Mouse (Mus musculus) ES-Bruce4 (cell line): ENCODE data around the gene Slc9a2. TPM values are rescaled to one million over a fixed set of nuclear protein-coding genes. Genes with fewer than 3 reads are reported as not detected.
"Not testable (repeated sequence)": the region's sequence is repeated elsewhere in the genome, so short reads cannot be mapped to it uniquely, and the experiment has no call there.

Source experiments
- H3K27ac ChIP-seq: 2 replicates; pipeline ENCODE4 v1.5.1; 2012; ENCODE audit warnings: low read length, inconsistent platforms; ENCODE audit not compliant: insufficient read depth
- H3K27me3 ChIP-seq: 2 replicates; pipeline ENCODE4 v1.6.1; 2012; ENCODE audit warnings: mild to moderate bottlenecking, low read length, inconsistent platforms; ENCODE audit not compliant: control insufficient read depth, poor library complexity, insufficient read depth, severe bottlenecking
- H3K36me3 ChIP-seq: 2 replicates; pipeline ENCODE4 v1.6.1; 2012; ENCODE audit warnings: inconsistent platforms, mild to moderate bottlenecking, low read length, moderate library complexity; ENCODE audit not compliant: control insufficient read depth, poor library complexity, insufficient read depth, severe bottlenecking
- H3K4me1 ChIP-seq: one replicate; pipeline ENCODE4 v1.8.1; 2011; ENCODE audit warnings: low read length; ENCODE audit not compliant: control insufficient read depth, insufficient read depth
- H3K4me3 ChIP-seq: 2 replicates; pipeline ENCODE4 v1.5.1; 2011; ENCODE audit warnings: low read depth, mild to moderate bottlenecking, low read length
- H3K9ac ChIP-seq: 2 replicates; pipeline ENCODE4 v1.6.1; 2012; ENCODE audit warnings: low read depth, mild to moderate bottlenecking, inconsistent platforms; ENCODE audit not compliant: poor library complexity, severe bottlenecking
- H3K9me3 ChIP-seq: replicated peaks from 2 replicates; pipeline ENCODE4 v1.6.1; 2012; ENCODE audit warnings: mild to moderate bottlenecking, low read length, inconsistent platforms; ENCODE audit not compliant: control insufficient read depth, poor library complexity, insufficient read depth, severe bottlenecking
- CTCF ChIP-seq: IDR thresholded peaks from one replicate; pipeline ENCODE4 v1.8.1; 2011; ENCODE audit warnings: low read depth, low read length
- EP300 ChIP-seq: IDR thresholded peaks from 2 replicates; pipeline ENCODE4 v1.6.1; 2011; ENCODE audit warnings: low read depth, low read length; ENCODE audit not compliant: insufficient read depth
- POLR2A ChIP-seq: IDR thresholded peaks from one replicate; pipeline ENCODE4 v1.8.1; 2011; ENCODE audit warnings: low read length; ENCODE audit not compliant: insufficient read depth
- polyA plus RNA-seq: library from polyadenylated mRNA; stranded (reverse); fragments of >200 nt; gene quantifications from 2 replicates; pipeline ENCODE4 v1.2.4, GENCODE M21; 2011; ENCODE audit warnings: low read depth; ENCODE audit not compliant: missing spikeins, insufficient read depth, insufficient read length

Gene Slc9a2
- polyA plus RNA-seq, 1 experiment, result not detected

GRCm38 (mm10) chr1:40737671-40738070 lies 57.3 kb downstream of the Slc9a2 start:
- Histone ChIP-seq H3K9me3 (no peaks in the 10 kb centered on the region; the same call in 1 of the 2 replicates), H3K27ac (no peak overlapping the region), H3K4me3 (no peak overlapping the region), H3K27me3 (no peaks in the 10 kb centered on the region), H3K36me3 (no peaks in the 10 kb centered on the region), H3K9ac (no peak overlapping the region), H3K4me1 (no peaks in the 10 kb centered on the region)
- TF ChIP-seq POLR2A (no peak), EP300 (no peak), CTCF (no peak)

- not testable (repeated sequence) for H3K4me3 ChIP-seq, H3K36me3 ChIP-seq, H3K27ac ChIP-seq, H3K4me1 ChIP-seq, H3K9ac ChIP-seq, H3K27me3 ChIP-seq, H3K9me3 ChIP-seq
Observed at GRCm38 (mm10) chr1:40738246-40738645, 57.9 kb downstream of the Slc9a2 start.

- Histone ChIP-seq H3K36me3 (no peaks in the 10 kb centered on the region), H3K9me3 (no peaks in the 10 kb centered on the region; the same call in 1 of the 2 replicates), H3K27ac (no peak overlapping the region), H3K4me3 (no peak overlapping the region), H3K4me1 (no peaks in the 10 kb centered on the region), H3K27me3 (no peaks in the 10 kb centered on the region; the same call in 1 of the 2 replicates), H3K9ac (no peak overlapping the region)
- TF ChIP-seq EP300 (no peak), CTCF (no peak), POLR2A (no peak)
Observed at GRCm38 (mm10) chr1:40740739-40741138, 60.4 kb downstream of the Slc9a2 start.

GRCm38 (mm10) chr1:40746089-40746488 lies 65.7 kb downstream of the Slc9a2 start:
- Histone ChIP-seq H3K9me3 (no peaks in the 10 kb centered on the region), H3K27me3 (no peaks in the 10 kb centered on the region; the same call in 1 of the 2 replicates), H3K36me3 (no peaks in the 10 kb centered on the region), H3K27ac (no peak overlapping the region), H3K9ac (no peak overlapping the region), H3K4me1 (no peaks in the 10 kb centered on the region), H3K4me3 (no peak overlapping the region)
- TF ChIP-seq POLR2A, result no peak
- no peak for TF ChIP-seq EP300
- no peak for TF ChIP-seq CTCF

GRCm38 (mm10) chr1:40759751-40760445 lies 79.5 kb downstream of the Slc9a2 start:
- H3K27me3 ChIP-seq, result no peaks in the 10 kb centered on the region; the same call in 1 of the 2 replicates
- H3K9me3 ChIP-seq, result no peaks in the 10 kb centered on the region
- no peak overlapping the region for H3K4me3 ChIP-seq
- no peak overlapping the region for H3K27ac ChIP-seq
- no peaks in the 10 kb centered on the region for H3K4me1 ChIP-seq
- H3K36me3 ChIP-seq, result no peaks in the 10 kb centered on the region
- TF ChIP-seq POLR2A (no peak), CTCF (no peak), EP300 (no peak)
- H3K9ac ChIP-seq, result no peak overlapping the region

- H3K27ac ChIP-seq, result no peak overlapping the region
- H3K4me3 ChIP-seq, result no peak overlapping the region
- no peaks in the 10 kb centered on the region for H3K36me3 ChIP-seq
- no peaks in the 10 kb centered on the region for H3K27me3 ChIP-seq
- H3K9me3 ChIP-seq, result no peaks in the 10 kb centered on the region
- TF ChIP-seq CTCF, result no peak
- TF ChIP-seq EP300, result no peak
- no peak for TF ChIP-seq POLR2A
- H3K9ac ChIP-seq, result no peak overlapping the region
- H3K4me1 ChIP-seq, result no peaks in the 10 kb centered on the region
Observed at GRCm38 (mm10) chr1:40764042-40764441, 83.7 kb downstream of the Slc9a2 start.
